Mouse (Mus musculus) WW6 (cell line): ENCODE results near the gene Thegl.
A peak's percentile ranks its signal among the peaks of the same experiment; 100 is the strongest.
"Not testable (repeated sequence)": the region's sequence is repeated elsewhere in the genome, so short reads cannot be mapped to it uniquely, and the experiment has no call there.

ENCODE experiments used
- DNase-seq: peaks from one replicate; pipeline ENCODE4 v3.0.0-alpha.2; 2013; ENCODE audit warnings: low read depth, low spot score

The Thegl gene

GRCm38 (mm10) chr5:77015544-77016482, at the start of gene Thegl:
Gene Thegl (plus strand): TSS chr5:77016023.
- peak; percentile 40 for DNase-seq

GRCm38 (mm10) chr5:76969250-76969649, 46.6 kb upstream of the Thegl start:
- DNase-seq: no peak

- DNase-seq: not testable (repeated sequence)
These were observed 44.7 kb upstream of the Thegl start for GRCm38 (mm10) chr5:76971115-76971514.

GRCm38 (mm10) chr5:76973488-76973887, 42.3 kb upstream of the Thegl start:
- DNase-seq: no peak

GRCm38 (mm10) chr5:76974207-76974553, 41.6 kb upstream of the Thegl start:
- DNase-seq: no peak

- peak; percentile 43 for DNase-seq
These were observed 41.1 kb upstream of the Thegl start, which contains the start of gene Srp72 for GRCm38 (mm10) chr5:76974554-76975285. Gene Srp72 (plus strand): TSS chr5:76974683.

- DNase-seq: no peak
These were observed 40.1 kb upstream of the Thegl start for GRCm38 (mm10) chr5:76975736-76976135.

GRCm38 (mm10) chr5:76984015-76984414, 31.8 kb upstream of the Thegl start:
- DNase-seq: no peak

- DNase-seq: no peak
These were observed 25.0 kb upstream of the Thegl start for GRCm38 (mm10) chr5:76990789-76991188.

GRCm38 (mm10) chr5:76993174-76993814, 22.5 kb upstream of the Thegl start:
- DNase-seq: no peak

- DNase-seq: no peak
These were observed 17.4 kb upstream of the Thegl start for GRCm38 (mm10) chr5:76998416-76998815.

GRCm38 (mm10) chr5:77001192-77001591, 14.6 kb upstream of the Thegl start:
- DNase-seq: no peak

GRCm38 (mm10) chr5:77004051-77004821, 11.6 kb upstream of the Thegl start, which contains the start of gene Arl9:
Gene Arl9 (plus strand): TSS chr5:77004055.
- DNase-seq: no peak

GRCm38 (mm10) chr5:77010352-77010751, 5.5 kb upstream of the Thegl start:
- no peak for DNase-seq

- DNase-seq: no peak
These were observed 4.7 kb upstream of the Thegl start for GRCm38 (mm10) chr5:77011082-77011481.

GRCm38 (mm10) chr5:77013171-77013570, 2.7 kb upstream of the Thegl start:
- DNase-seq: no peak

GRCm38 (mm10) chr5:77028034-77028433, 12.2 kb downstream of the Thegl start:
- DNase-seq: no peak

GRCm38 (mm10) chr5:77029735-77030134, 13.9 kb downstream of the Thegl start:
- no peak for DNase-seq

- DNase-seq: not testable (repeated sequence)
These were observed 19.3 kb downstream of the Thegl start for GRCm38 (mm10) chr5:77035101-77035500.

GRCm38 (mm10) chr5:77038451-77038850, 22.6 kb downstream of the Thegl start:
- no peak for DNase-seq

GRCm38 (mm10) chr5:77039391-77039790, 23.6 kb downstream of the Thegl start:
- no peak for DNase-seq
